Mouse (Mus musculus) CD4-positive, CD25-positive, alpha-beta regulatory T cell, adult 2 months (primary cell): ENCODE data around the gene Fibp.

ENCODE experiments used
- DNase-seq: peaks from one replicate; pipeline ENCODE4 v3.0.0-alpha.2; 2012; ENCODE audit warnings: low read depth, low spot score

Fibp gene

GRCm38 (mm10) chr19:5463791-5464562 lies 3.6 kb downstream of the Fibp start:
- peak; percentile 76 for DNase-seq

GRCm38 (mm10) chr19:5465037-5465436 lies 4.6 kb downstream of the Fibp start:
- DNase-seq: no peak

GRCm38 (mm10) chr19:5466916-5467500 lies 6.6 kb downstream of the Fibp start:
- no peak for DNase-seq

GRCm38 (mm10) chr19:5468374-5468773 lies 8.0 kb downstream of the Fibp start, which contains the start of gene Ctsw:
TSS of gene Ctsw (minus strand) at chr19:5468507.
- peak; percentile 72 for DNase-seq

- DNase-seq: no peak
These were observed 11.4 kb downstream of the Fibp start for GRCm38 (mm10) chr19:5471846-5472245.

GRCm38 (mm10) chr19:5472857-5473256 lies 12.4 kb downstream of the Fibp start:
- peak; percentile 39 for DNase-seq

- peak; percentile 68 for DNase-seq
These were observed 13.3 kb downstream of the Fibp start, which contains the start of gene Efemp2 for GRCm38 (mm10) chr19:5473720-5474119. TSS of gene Efemp2 (plus strand) at chr19:5473954.

GRCm38 (mm10) chr19:5474281-5475068 lies 14.1 kb downstream of the Fibp start:
- DNase-seq: peak; percentile 44

GRCm38 (mm10) chr19:5475069-5475714 lies 14.8 kb downstream of the Fibp start:
- no peak for DNase-seq

GRCm38 (mm10) chr19:5477004-5477667 lies 16.7 kb downstream of the Fibp start:
- no peak for DNase-seq

GRCm38 (mm10) chr19:5477668-5478300 lies 17.4 kb downstream of the Fibp start:
- no peak for DNase-seq

GRCm38 (mm10) chr19:5480016-5480415 lies 19.6 kb downstream of the Fibp start:
- DNase-seq: no peak

- no peak for DNase-seq
These were observed 21.0 kb downstream of the Fibp start for GRCm38 (mm10) chr19:5481398-5481797.

GRCm38 (mm10) chr19:5483386-5484359 lies 23.3 kb downstream of the Fibp start:
- no peak for DNase-seq

- no peak for DNase-seq
These were observed 24.1 kb downstream of the Fibp start for GRCm38 (mm10) chr19:5484496-5484895.

- DNase-seq: no peak
These were observed 25.0 kb downstream of the Fibp start for GRCm38 (mm10) chr19:5485371-5485770.

- DNase-seq: no peak
These were observed 25.4 kb downstream of the Fibp start for GRCm38 (mm10) chr19:5485821-5486220.

GRCm38 (mm10) chr19:5486286-5486685 lies 25.9 kb downstream of the Fibp start:
- no peak for DNase-seq

- DNase-seq: no peak
These were observed 26.4 kb downstream of the Fibp start for GRCm38 (mm10) chr19:5486771-5487170.
